Mouse (Mus musculus) olfactory bulb, adult 2 months (tissue): ENCODE data around the gene 9430015G10Rik. TPM values are rescaled to one million over a fixed set of nuclear protein-coding genes. Genes with fewer than 3 reads are reported as not detected.

Source experiments
- H3K27ac ChIP-seq: fragments of 200-500 bp; 2 replicates; pipeline ENCODE4 v1.5.1; 2012; ENCODE audit warnings: low read depth, low read length; ENCODE audit not compliant: insufficient read depth
- H3K4me1 ChIP-seq: fragments of 200-500 bp; 2 replicates; pipeline ENCODE4 v1.6.1; 2012; ENCODE audit warnings: low read length; ENCODE audit not compliant: control insufficient read depth, insufficient read depth
- H3K4me3 ChIP-seq: fragments of 200-500 bp; 2 replicates; pipeline ENCODE4 v1.5.1; 2012; ENCODE audit warnings: mild to moderate bottlenecking, low read depth, low read length, moderate library complexity; ENCODE audit not compliant: insufficient read depth
- CTCF ChIP-seq: fragments of 200-500 bp; IDR thresholded peaks from 2 replicates; pipeline ENCODE4 v1.5.1; 2012; ENCODE audit warnings: low read depth, mild to moderate bottlenecking, low read length, moderate library complexity; ENCODE audit not compliant: insufficient read depth
- POLR2A ChIP-seq: fragments of 200-500 bp; IDR thresholded peaks from 2 replicates; pipeline ENCODE4 v1.6.1; 2012; ENCODE audit warnings: mild to moderate bottlenecking, low read depth, low read length, moderate library complexity; ENCODE audit not compliant: insufficient read depth
- WGBS: fragments of 180-500 bp; shearing (Covaris S2); methylation state at CpG from one replicate; pipeline ENCODE4 v1.1.7; 2018; 5-methylcytosine and 5-hydroxymethylcytosine counted together
- polyA plus RNA-seq: library from polyadenylated mRNA; stranded (reverse); fragments of >200 nt; gene quantifications from 2 replicates; pipeline ENCODE4 v1.2.4, GENCODE M21; 2012; ENCODE audit warnings: low replicate concordance; ENCODE audit not compliant: missing spikeins, insufficient read depth, insufficient read length

Gene 9430015G10Rik
- polyA plus RNA-seq, 1 experiment: not detected

DNA sequence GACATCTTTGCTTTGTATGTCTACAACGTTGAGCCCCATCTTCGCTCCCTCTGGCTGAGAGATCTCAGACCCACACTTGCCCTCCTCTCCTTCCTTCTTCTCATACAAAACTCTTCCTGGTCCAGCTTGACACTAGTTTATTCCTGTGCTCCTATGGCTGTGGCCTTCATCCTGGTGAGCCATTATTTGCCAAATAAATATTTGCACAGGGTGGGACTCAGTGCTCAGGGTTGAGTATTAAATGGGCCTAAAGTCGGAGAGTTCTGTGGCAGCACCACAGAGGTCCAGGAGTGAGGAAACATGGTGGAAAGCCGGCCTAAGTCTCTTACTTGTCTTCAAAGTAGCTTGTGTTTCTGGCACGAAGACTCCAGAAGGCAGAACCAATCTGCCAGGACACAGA lies 16.0 kb upstream of the 9430015G10Rik start:
- H3K4me3 ChIP-seq: no peak overlapping the region
- TF ChIP-seq POLR2A (no peak), CTCF (no peak)
- 84% methylated on average over 5 of the region's 5 CpGs for WGBS
- H3K4me1 ChIP-seq: no peaks in the 10 kb centered on the region
- no peak overlapping the region for H3K27ac ChIP-seq

DNA sequence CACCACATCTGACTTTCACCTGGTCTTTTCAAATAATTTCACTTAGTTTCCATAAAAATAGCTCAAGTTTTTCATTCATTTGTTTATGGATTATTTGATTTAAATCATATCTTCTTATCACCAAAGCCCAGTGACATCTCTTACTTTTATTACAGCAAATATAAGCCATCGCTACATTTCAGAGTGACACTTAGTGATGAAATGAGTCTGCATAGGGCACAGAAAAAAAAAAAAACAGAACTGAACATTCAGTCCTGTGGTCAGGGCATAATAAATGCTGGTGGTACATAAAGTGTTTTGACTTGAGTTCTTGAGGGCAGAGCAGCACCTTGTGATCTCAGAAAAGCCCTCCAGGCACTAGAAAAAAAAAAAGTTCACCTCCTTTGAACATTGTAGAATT lies 13.6 kb upstream of the 9430015G10Rik start:
- no peak overlapping the region for H3K4me3 ChIP-seq
- TF ChIP-seq CTCF: no peak
- no peak for TF ChIP-seq POLR2A
- no peak overlapping the region for H3K27ac ChIP-seq
- 98% methylated on average over 1 of the region's 1 CpGs for WGBS
- H3K4me1 ChIP-seq: no peaks in the 10 kb centered on the region

DNA sequence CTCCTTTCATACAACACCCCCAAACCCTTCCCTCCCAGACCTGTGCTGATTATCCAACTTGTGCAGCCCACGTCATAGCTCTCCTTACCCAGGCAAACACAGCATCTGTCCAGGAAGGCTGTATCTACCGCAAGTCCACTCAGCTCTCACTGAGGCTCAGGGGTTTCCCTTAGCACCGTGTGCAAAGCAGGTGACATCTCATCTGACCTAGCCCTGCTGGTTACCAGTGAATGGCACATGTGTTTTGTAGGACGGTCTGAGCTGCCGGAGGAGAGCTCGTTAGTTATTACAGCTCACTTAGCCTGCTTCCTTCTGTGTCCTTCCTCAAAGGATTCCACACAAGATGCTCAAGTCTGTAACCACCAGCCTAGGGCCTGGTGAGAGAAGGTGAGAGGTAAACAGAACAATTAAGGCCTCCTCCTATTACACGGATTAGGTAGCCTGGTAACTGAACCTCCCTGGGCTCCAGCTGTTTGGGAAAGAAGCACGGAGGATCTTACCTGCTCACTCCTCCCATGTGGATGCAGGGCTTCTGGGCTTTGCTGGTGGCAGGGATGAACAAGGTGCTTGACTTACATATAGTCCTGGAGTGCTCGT lies 11.9 kb upstream of the 9430015G10Rik start:
- 59% methylated on average over 9 of the region's 9 CpGs for WGBS
- Histone ChIP-seq H3K4me3 (no peak overlapping the region), H3K4me1 (no peaks in the 10 kb centered on the region), H3K27ac (no peak overlapping the region)
- TF ChIP-seq CTCF (no peak), POLR2A (no peak)

DNA sequence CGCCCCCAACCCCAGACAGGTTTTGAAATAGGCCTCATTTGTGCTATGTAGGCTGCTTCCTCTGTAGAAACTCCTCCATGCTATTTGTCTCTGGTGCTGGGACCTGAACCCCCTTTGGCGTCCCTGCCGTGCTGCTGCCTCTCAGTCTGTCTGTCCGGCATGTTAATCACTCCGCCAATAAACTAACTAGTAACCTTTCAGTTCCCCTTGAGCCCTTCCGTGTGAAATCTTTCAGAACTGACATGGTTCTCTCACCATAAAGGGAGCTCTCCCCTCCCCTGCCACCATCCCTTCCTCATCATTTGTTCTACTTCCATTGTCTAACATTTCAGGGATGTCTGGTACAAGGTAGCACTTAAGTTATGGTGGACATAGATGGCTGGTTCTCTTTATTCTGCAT lies 10.4 kb upstream of the 9430015G10Rik start:
- no peak for TF ChIP-seq CTCF
- 69% methylated on average over 6 of the region's 6 CpGs for WGBS
- Histone ChIP-seq H3K27ac (no peak overlapping the region), H3K4me1 (no peaks in the 10 kb centered on the region), H3K4me3 (no peak overlapping the region)

DNA sequence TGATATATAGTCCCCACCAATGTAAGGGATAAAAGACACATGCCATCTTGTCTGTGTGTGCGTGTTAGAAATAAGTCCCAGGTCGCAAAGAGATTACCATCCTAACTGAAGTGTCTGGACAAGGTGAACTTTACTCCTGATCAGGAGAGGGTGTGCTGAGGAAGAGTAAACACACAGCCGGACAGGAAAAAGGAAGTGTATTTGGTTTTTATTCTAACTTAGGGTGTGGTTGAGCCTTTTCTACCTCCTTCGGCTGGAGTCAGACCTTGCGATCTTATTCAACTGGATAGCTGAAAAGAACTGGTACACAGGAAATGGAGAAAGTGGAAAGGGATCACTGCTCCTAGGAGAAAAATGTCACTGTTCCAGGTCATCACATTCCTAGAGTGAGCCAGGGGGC lies 9.3 kb upstream of the 9430015G10Rik start:
- Histone ChIP-seq H3K4me1 (no peaks in the 10 kb centered on the region), H3K27ac (no peak overlapping the region), H3K4me3 (no peak overlapping the region)
- TF ChIP-seq POLR2A: no peak
- TF ChIP-seq CTCF: no peak
- 89% methylated on average over 5 of the region's 5 CpGs for WGBS

DNA sequence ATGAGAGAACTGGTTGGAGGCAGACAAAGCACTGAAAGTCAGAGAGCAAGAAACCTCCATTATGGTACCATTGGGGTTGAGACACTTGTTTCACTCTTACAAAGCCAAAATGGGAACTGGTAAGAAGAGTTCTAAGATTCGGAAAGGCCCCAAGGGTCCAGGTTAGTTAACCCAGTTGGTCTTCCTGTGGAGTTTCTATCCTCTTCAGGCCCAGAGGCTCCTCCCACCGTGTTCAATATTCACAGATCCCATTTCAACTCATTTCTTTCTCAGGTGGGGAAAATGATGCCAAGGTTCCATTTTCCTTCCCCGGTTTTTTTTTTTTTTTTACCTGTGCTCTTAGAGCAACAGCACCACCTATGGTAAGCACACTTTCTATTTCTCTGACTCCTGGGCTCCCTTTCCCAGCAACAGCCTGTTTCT lies 8.3 kb upstream of the 9430015G10Rik start:
- 37% methylated on average over 3 of the region's 3 CpGs for WGBS

DNA sequence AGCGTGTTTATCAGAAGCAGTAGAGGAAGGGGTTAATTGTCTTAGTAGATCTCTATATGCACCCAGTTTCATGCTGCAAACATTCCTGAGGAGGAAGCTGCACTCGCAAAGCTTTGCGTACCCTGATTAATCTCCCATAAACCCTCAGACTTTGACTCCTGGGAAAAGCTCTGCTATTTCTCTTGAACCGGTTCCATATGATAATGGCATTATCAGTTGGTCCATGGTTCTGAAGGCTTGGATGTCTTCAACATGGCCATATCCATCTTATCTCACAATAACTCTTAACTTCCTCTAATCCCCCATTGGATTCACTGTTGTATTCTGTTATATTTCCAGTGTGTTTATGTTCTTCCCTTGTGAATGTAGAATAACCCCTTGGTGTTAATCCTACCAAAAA lies 6.4 kb upstream of the 9430015G10Rik start:
- WGBS: 89% methylated on average over 4 of the region's 4 CpGs

More for the DNA sequence above, 8.3 kb upstream of the 9430015G10Rik start:
- H3K4me3 ChIP-seq: no peak overlapping the region
- no peaks in the 10 kb centered on the region for H3K4me1 ChIP-seq
- TF ChIP-seq CTCF (no peak), POLR2A (no peak)
- no peak overlapping the region for H3K27ac ChIP-seq

DNA sequence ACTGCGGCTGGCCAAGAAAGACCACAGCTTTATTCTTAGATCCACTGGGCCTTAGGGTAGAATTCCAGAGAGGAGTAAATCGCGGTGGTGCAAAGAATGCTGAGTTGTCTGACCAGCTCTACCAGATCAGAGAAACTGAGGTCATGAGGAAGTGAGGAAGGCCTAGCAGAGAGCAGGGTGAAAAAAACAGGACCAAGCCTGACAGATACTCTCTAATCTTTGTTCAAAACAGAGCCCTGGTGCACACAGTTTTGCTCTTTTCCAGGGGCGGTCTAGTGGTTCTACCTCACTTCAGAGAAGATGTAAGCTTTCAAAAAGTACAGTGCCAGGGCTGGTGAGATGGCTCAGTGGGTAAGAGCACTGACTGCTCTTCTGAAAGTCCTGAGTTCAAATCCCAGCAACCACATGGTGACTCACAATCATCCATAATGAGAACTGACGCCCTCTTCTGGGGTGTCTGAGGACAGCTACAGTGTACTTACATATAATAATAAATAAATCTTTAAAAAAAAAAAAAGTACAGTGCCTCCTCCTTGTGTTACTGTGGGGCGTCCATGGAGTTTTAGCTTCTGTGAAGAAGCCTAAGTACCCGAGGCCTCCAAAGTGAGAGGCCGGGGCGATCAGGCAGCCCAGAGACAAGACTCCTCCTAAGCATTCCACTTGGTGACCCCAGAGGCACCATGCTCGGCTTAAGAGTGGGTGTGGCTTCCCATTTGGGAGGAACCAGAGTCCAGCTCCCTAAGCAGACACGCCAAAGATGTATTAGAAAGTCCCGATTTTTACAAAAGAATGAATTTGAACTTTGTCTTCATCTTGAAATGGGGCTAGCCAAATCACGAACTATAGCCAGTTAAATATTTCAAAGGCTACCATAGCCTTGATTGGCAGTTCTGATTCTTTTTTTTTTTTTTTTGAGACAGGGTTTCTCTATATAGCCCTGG lies 906 bp upstream of the 9430015G10Rik start:
- WGBS: 27% methylated on average over 13 of the region's 13 CpGs
- Histone ChIP-seq H3K27ac (peak overlapping the region; percentile 67), H3K4me1 (peaks cover 2% of the 10 kb centered on the region), H3K4me3 (peak overlapping the region; percentile 62)
- TF ChIP-seq POLR2A: no peak
- TF ChIP-seq CTCF: no peak

More for the DNA sequence above, 6.4 kb upstream of the 9430015G10Rik start:
- H3K4me1 ChIP-seq: no peaks in the 10 kb centered on the region
- H3K27ac ChIP-seq: no peak overlapping the region
- H3K4me3 ChIP-seq: no peak overlapping the region
- TF ChIP-seq CTCF (no peak), POLR2A (no peak)

DNA sequence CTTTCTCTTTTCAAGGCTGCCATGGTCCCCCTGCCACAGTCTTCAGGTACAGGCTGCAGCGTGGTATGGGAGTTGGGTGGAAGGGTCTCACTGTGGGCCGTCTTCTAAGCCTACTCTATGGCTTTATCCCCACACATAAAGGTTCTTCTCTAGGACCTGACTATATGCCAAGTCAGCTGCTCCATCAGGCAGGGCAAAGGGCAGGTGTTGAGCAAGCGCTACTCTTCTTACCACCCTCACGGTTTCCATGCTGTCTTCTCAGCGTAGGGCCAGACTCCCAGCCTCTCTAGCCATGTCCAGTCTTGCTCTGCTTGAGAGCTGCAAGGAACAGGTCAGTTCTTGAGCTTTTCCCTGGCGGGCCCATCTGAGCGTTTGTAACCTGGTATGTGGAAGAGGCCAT lies 14.3 kb downstream of the 9430015G10Rik start:
- no peaks in the 10 kb centered on the region for H3K4me1 ChIP-seq
- 95% methylated on average over 7 of the region's 7 CpGs for WGBS
- no peak overlapping the region for H3K27ac ChIP-seq
- no peak overlapping the region for H3K4me3 ChIP-seq
- TF ChIP-seq CTCF (no peak), POLR2A (no peak)
